Mouse (Mus musculus) heart, postnatal 36 days (tissue): ENCODE data around the gene Rita1. TPM values are rescaled to one million over a fixed set of nuclear protein-coding genes. Genes with fewer than 3 reads are reported as not detected.
A peak's percentile ranks its signal among the peaks of the same experiment; 100 is the strongest.

ENCODE experiments used
- DNase-seq, 2 experiments: peaks; one replicate each; pipeline ENCODE4 v3.0.0; 2021 to 2022
- intact Hi-C: fragments of 180-260 bp; cut with DNase I; formaldehyde crosslinking; loops from one replicate; pipeline ENCODE4 v1.15.1; 2025
- total RNA-seq, 2 experiments: library from RNA; stranded (reverse); gene quantifications; 2 replicates each; pipeline ENCODE4 v1.2.3; 2021

The Rita1 gene
- total RNA-seq, 2 experiments from 2014 or later = 15.0 to 17.1 TPM

DNA sequence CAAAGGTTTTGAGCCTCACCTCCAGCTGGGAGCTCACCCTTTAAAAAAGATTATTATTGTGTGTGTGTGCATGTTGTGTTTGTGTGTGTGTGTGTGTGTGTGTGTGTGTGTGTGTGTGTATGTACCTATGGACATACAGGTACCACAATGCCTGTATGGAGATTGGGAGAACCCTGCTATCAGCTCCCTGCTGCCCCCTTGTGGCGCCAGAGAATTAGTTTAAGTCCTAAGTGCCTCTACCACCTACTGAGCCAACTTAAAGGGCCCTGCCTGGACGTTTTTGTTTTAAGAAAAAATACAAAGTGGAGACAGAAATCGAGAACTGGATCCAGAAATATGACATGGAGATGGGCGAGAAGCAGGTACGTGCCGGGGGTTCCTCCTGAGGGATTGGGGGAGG lies 7.5 kb downstream of the Rita1 start:
- DNase-seq = peak; percentile 81 to 91
- intact Hi-C loops = loop anchor here (1.0 to 10.0 kb wide), 4 partner anchors 76 to 460 kb away; no protein-coding TSS in a partner anchor

DNA sequence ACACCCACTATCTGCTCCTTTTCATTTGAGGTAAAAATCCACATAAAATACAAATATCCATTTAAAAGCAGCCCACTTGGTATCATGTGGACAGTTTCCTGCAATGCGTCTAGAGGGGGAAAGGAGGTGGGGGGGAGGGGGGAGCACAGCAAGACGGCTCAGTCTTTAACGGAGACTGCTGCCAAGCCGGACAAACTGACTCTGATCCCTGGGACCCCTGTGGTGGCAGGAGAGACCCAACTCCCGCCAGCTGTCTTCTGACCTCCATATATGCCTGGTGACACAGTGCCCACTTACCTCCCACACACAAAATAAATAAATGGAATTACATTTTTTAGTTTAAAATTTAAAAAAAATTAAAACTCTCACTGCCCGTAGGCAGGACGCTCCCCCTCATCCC lies 8.9 kb downstream of the Rita1 start:
- DNase-seq = no peak
- intact Hi-C loops = loop anchor here (10.0 kb wide), 2 partner anchors 349 to 459 kb away; no protein-coding TSS in a partner anchor

DNA sequence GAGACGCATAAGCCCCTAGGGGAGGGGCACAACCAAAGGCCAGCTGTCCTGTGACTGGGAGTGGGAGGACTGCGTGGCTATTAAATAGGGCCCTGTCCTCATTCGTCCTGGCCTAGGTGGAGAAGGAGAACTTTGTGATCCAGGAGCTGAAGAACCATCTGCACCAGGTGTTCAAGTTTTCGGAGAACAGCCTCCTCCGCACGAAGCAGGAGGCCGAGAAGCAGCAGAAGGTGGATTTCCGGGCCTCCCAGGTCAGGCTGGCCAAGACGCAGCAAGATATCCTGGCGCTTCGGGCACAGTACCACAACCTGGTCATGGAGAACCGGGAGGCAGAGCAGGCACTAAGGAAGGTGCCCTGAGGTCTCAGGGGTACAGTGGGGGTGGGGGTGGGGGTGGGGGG lies 10.2 kb downstream of the Rita1 start:
- no peak for DNase-seq
- intact Hi-C loops = loop anchor here (10.0 kb wide), 2 partner anchors 347 to 457 kb away; no protein-coding TSS in a partner anchor

DNA sequence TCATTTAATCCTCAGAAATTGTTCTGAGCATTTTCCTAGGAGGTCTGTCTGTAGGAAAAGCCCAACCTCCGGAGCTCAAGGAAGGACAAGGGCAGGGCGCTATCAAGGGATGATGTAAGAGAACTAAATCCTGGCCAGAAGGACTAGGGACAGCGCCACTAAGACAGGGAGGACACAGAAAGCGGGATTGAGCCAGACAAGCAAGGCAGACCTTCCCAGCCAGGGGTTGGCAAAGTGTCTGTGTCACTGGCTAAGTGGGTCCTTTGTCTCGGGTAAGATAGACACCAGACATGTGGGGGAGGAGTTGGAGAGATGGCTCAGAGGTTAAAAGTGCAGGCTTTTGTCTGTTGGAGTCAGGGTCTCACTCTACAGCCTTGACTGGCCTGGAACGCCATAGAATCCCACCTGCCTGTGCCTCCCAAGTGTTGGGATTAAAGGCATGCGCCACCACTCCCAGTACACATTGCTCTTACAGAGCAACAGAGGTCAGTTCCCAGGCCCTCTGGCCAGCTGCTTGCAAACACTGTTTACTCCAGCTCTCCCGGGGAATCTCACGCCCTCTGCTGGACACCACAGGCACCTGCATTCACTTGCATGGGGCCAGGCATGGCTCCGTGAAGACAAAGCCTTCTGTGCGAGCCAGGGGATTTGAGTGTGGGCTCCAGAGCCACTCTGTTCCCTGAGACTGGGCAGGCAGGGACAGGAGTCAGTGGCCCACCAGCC lies 11.3 kb downstream of the Rita1 start:
- DNase-seq = no peak
- intact Hi-C loops = loop anchor here (10.0 kb wide), 2 partner anchors 346 to 456 kb away; no protein-coding TSS in a partner anchor

DNA sequence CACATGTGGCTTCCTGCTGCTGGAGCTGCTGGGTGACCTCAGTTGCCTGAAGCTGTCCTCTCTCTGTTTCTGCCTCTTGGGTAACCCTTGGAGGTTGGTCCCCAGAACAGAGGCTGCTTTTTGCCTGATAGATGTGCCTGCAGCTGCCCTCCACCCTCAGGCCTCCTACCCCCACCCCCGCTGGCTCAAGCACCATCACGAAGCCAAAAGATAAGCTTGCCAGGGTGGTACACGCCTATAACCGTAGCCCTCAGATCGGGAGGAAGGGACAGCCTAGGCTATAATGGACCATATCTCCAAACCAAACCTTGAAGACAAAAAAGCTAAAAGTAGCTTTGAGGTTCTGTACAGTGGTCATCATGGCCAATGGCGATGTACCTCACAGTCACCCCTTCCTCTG lies 12.8 kb downstream of the Rita1 start:
- no peak for DNase-seq
- intact Hi-C loops = loop anchor here (10.0 kb wide), 2 partner anchors 345 to 455 kb away; no protein-coding TSS in a partner anchor

DNA sequence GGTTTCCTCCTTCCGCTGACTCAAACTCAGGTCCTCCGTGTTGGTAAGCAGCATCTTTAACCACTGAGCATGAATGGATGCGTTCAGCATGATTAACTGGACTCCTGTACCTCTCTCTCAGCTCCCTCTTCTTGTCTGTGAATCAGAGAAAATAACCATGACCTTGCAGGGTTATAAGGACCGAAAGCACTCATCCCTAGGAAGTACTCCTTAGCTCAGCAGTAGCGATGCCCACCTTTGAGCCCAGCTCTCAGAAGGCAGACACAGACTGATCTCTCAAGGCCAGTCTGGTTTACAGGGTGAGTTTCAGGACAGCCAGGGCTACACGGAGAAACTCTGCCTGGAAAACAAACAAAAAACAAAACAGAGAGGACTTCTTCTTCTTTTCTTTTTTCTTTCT lies 17.9 kb downstream of the Rita1 start:
- intact Hi-C loops = no loop called here
- DNase-seq = no peak

DNA sequence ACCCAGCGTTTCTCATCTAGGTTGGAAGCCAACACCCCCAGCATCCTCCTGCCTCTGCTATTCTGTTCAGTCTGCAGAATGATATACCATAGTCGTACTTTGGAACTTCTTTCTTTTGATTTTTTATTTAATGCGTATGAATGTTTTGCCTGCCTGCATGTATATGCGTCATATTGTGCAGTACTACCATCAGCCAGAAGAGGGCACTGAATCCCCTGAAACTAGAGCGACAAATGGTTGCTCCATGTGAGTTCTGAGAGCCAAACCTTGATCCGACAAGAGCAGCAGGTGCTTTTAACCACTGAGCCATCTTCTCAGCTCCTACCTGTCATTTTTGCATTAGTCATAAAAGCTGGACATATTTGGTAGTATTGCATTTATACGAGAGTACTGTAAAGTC lies 20.2 kb downstream of the Rita1 start:
- DNase-seq = no peak
- intact Hi-C loops = no loop called here

DNA sequence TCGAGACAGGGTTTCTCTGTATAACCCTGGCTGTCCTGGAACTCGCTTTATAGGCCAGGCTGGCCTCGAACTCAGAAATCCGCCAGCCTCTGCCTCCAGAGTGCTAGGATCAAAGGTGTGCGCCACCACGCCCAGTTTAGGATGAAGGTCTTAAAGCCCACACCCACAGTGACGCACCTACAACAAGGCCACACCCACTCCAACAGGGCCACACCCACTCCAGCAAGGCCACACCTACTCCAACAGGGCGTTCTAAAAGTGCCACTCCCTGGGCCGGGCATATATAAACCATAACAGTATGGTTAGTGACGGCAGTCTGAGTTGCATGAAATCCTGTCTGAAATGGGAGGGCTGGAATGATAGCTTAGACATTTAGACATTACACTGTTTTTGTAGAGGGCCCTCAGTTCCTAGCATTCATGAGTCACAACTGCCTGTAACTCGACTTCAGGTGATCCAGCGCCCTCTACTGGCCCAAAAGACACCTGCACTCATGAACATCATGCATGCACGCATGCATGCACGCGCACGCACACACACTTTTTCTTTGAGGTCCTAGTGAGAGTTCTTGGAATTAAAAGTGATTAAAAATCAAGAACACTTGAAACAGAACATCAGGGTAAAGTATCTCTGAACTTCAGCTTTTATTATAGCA lies 21.9 kb downstream of the Rita1 start:
- DNase-seq = no peak
- intact Hi-C loops = no loop called here

DNA sequence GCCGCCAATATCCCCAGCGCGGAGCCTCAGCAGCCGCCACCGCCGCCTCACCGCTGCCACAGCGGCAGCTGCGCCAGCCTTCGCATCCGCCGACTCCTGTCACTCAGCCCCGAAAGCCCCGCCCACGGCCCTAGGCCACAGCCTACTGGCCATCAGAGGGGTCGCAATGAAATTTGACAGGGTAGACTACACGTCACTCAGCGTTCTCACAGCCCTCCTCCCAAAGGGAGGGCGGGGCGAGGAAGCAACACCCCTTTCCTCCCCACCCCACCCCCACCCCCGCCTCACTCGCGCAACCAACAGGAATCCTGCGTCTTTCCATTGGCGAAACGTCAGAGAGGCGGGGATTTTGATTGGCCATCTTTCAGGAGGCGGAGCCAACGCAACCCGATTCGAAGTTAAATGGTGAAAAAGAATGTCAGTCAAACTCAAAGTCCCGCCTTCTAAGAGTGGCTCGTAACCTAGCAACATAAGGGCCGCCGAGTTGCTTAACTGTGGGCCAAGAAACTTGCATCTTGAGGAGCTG lies 23.8 kb downstream of the Rita1 start, which contains the start of the genes Tpcn1 and Iqcd:
TSS of gene Tpcn1 (minus strand) at position 105 of the 526 bp plus-strand sequence.
TSS of gene Iqcd (plus strand) at position 448 of the 526 bp plus-strand sequence.
- peak; percentile 98 for DNase-seq
- intact Hi-C loops = loop anchor here (2.0 kb wide), 1 partner anchor 78 kb away; the partner anchor contains the start of gene Slc8b1

DNA sequence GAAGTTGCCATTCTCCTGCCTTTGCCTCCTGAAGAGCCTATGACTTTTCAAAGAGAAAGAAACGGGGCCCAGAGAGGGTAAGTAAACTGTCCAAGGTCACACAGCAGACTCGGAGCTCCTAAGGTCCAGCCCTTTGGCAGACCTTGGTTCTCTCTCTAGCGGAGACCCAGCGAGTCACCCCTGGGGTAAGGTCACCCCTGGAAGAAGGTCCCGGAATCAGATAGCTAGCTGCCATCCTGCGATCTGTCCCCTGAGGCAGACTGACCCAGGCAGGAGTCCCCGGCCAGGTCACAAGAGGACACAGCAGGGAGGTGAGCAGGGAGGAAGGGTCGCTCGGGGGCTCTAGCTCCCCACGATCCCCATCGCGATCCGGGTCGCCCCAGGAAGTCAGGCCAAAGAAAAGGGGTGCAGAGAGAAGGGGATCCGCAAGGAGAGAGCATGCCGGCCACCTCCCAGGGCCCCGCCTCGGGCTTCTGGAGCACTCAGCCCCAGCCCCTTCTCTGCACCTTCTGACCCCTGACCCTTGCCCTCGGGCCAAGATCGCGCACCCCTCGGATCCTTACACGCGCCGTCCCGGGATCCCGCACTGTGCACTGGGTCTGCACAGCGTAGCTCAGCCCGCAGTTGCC lies 24.3 kb downstream of the Rita1 start:
- intact Hi-C loops = loop anchor here (2.0 kb wide), 2 partner anchors 19 to 77 kb away; partner anchors contain the start of gene Slc8b1

DNA sequence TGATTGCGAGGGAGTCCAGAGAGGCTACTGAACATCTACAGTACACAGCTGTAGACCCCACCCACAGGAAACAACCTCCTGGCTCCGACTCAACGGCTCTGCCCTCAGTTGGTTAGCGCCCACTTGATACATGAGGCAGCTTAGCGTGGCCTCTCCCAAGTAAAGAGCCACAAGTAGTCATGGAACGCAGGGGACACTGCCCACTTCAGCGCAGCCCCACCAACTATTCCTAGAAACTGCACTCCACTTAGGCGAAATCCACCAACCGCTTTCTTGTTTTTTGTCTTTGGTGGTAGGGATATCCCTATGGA lies 24.8 kb downstream of the Rita1 start:
- DNase-seq = peak in 1 of 2 experiments; percentile 60
- intact Hi-C loops = loop anchor here (2.0 kb wide), 1 partner anchor 19 kb away; no protein-coding TSS in a partner anchor

More for the DNA sequence above, 24.3 kb downstream of the Rita1 start:
- no peak for DNase-seq

DNA sequence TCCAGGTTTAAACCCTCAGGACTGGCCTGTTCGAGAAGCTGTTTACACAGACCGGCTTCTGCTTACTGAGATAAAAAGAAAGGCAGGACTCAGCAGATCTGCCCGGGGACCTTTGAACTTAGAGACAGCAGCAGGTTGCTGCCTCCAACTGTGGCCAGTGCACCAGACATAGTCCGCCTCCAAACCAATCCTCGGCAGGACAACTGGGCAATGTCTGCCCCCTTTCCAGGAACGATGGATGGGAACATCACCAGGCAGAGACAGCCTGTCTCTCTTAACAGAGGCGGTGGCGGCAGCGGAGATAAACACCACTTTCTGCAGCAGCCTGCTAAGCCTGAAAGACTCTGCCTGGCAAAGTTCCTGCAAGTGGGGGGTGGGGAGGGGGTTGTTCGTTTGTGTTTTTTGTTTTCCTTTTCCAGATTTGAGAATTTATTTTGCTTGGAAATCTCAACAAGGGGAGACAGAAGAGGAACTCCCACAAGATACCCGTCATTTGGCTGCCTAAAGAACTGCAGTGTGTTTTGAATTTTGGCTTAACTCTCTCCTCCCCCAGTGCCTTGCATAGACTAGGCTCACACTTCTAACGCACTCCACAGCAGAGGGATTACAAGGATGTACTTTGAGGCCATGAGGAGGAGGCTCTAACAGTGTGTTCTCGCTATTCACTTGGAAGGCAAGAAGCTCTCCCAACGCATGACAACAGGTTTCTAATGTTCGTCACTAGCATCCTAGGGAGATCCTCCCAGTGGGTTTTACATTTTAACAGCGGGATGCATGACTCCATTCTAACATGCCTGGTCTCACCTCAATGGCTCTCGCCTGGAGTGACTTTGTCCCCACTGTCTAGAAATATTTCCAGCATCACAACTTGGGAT lies 25.4 kb downstream of the Rita1 start:
- peak in 1 of 2 experiments; percentile 45 for DNase-seq
- intact Hi-C loops = loop anchor here (2.0 kb wide), 1 partner anchor 18 kb away; no protein-coding TSS in a partner anchor

DNA sequence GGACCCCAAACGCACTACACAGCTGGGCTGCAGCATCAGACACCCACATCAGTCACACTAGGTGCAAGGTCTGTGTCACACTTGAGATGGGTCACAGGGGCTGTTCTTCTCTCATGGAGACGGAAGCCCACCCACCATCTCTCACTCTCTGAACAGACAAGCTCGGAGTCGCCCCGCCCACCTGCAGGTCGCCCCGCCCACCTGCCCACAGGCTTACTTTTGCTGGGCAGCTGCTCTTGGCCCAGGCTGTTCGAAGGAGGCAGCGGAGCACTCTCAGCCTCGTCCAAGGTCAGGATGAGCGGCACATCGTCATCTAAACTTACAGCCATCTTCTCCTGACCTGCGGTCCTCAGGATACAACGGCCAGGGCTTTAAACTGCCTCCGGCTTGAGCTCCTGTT lies 27.4 kb downstream of the Rita1 start:
- intact Hi-C loops = no loop called here
- no peak for DNase-seq

DNA sequence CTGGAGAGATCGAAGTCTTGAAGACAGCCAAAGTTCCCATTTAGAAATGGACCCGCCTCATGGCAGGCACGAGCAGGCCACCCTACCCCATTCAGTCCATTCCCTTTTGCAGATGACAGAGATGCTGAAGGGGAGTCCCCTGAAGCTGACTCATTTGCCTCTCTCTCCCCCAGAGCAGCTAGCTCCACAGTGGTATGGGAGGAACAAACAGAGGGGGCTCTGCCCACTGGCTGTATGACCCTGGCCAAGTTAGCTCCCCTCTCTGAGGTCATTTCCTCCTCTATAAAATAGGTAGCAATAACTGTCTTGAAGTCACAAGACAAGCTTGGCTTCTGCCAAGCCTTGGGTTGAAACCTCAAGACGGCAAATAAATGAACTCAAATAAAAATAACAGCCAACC lies 28.9 kb downstream of the Rita1 start:
- intact Hi-C loops = no loop called here

DNA sequence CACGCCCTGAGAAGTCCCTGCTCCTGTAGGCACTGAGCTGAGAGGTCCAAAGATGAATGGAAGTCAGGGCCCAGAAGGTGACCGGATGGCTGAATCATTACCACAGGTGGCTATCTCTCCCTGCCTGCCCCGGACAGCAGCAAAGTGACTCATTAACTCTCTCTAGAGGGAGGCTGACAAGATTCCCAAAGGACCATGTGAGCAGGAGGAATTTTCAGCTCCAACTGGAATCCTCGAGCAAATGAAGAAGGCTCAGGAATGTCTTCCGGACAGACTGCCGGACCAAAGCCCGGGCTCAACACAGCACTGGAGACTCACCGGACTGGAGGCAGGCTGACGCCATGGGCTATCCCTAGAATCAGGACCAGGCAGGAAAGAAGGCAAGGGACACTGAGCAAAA lies 30.4 kb downstream of the Rita1 start:
- no peak for DNase-seq
- intact Hi-C loops = no loop called here

More for the DNA sequence above, 28.9 kb downstream of the Rita1 start:
- no peak for DNase-seq

DNA sequence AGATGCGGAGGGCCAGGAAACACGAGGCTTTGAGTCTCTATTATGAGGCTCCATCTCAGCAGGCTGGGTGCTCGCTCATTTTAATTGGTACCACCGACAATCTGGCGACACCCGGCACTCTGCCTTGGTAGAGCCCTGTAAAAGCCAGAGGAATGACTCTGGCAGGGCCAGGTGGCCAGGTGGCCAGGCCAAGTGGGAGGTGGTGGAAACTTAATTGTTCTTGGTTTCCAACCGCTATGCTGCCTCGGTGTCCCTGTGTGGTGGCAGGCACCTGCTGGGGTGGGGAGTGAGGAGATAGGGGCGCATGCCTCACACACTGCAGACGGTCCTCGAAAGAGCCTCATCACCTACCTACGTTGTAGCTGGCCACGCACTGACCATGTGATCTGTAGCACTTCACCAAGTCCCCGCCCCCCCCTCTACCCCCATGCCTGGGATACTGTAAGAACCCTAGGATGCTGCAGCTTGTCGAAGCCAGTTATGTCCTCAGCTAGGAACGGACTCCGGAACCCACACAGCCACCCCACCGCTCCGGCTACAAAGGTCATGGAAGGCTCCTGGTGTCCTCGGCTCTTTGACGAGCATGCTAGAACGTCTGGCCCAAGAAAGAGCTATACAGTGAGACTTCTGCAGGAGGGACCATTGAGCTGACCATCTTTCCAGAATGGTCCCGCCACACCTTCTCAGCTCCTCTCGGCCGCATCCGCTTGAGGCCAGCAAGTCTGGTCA lies 32.3 kb downstream of the Rita1 start:
- no peak for DNase-seq
- intact Hi-C loops = no loop called here

DNA sequence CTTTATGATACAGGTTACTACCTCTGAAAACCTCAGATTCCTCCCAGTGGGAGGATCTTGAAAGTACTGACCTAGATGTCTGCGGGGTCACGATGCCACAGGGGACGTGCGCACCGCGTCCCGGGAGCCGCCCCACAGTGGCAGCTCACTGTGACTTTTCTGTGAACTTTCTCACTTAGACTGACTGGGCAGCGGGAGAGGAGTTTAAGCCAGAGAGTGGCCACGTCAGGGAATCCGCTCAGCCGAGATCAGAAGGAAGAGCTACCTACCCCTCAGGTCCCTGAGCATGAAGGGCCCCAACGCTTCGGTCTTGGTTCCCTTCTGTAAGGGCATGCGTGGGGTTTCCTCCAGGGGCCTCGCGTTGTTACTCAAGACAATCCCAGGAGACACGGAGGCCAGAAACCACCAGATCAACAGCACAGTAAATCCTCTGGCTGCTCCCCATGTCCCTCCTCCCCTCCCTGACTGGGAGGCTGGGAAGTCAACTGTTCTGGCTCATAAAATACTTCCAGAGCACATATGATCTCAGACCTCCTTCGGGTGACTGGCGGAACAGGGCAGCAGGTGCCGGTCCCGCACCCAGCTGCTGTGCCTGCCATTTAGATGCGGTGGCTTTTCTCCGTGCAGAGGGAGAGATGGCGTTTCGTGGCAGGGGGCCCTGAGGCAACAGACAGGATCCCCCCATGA lies 33.0 kb downstream of the Rita1 start:
- intact Hi-C loops = no loop called here
- peak in 1 of 2 experiments; percentile 61 for DNase-seq

DNA sequence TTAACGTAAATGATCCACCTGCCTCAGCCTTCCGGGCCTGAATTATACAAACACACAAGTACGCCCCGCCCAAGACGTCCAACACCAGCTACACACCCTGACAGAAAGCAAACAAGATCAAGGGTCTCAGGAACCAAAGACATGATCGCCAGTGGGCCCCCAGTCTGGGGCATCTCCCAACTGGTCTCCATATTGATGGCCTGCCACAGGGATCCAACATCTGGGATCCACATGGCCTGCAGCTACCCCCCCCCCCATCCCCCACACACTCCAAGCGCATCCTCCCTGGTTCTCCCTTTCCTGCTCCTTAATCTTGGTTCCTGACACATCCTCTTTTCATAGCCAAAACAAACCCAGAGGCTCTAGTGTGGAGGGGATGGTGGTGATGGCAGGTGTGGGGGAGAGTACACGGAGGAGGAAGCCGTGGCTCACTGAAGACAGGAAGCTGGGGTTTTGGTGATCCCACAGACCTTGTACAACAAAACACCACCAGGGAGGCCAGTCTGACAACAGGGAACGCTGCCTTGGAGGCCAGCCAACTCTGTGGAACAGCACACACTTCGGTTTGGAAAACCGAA lies 33.8 kb downstream of the Rita1 start:
- intact Hi-C loops = no loop called here
- DNase-seq = peak; percentile 69 to 75
